Mouse (Mus musculus) T-cell, adult 66 days (primary cell): Measurements from ENCODE around the gene Ccne1. TPM values are rescaled to one million over a fixed set of nuclear protein-coding genes. Genes with fewer than 3 reads are reported as not detected.

ENCODE experiments used
- total RNA-seq, 2 experiments: library from RNA; stranded (reverse); gene quantifications; 3 replicates in 1 of 2; 4 replicates in 1 of 2; pipeline ENCODE4 v1.2.4; 2023

Gene Ccne1
- 1 to 10 TPM; 3.3 to 4.8 TPM for total RNA-seq

DNA sequence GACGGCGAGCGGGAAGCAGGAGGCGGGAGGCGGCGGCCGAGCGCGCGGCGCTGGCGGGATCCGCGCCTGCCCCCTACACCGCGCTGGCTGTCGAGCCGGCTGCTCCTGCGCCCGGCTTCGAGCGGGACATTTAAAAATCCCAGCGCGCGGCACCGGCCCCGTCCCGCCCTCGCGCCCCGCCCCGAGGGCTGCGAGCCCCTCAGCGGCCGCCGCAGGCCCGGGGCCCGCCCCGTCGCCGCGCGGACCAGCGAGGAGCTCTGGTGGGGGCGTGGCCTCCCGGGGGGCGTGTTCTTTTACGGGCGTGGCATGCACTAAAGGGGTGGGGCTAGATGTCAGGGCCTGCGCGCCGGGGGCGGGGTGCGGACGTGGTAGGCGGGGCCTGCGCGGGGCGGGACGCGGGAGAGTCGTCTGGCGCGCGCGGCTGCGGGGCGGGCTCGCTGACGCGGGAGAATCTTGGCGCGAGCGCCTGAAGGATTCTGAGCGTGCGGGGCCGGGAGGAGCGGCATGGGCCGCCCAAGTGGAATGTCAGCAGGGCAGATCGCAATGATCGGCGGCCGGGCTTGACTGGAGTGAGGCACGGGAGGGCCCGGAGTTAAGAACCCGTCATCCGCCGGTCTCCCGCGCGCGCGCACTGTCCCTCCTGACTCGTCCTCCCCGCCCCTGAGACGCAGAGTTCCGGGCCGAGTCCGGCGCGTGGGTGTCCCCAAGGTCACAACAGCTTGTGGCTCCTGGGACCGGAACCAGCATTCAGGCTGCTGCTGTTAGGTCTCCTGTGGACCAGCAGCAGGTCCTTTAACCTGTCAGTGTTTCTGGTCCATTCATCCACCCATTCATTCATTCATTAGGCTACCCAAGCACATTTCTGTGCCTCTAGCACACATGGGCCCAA lies at the start of gene Ccne1:
Ccne1 (minus strand) TSS at position 164 of the 889 bp plus-strand sequence.

Other genes starting within 250 kb of the Ccne1 start
- 10 to 100 TPM; 44.4 to 49.3 TPM for gene Uri1, start 84.0 kb downstream of the Ccne1 start, total RNA-seq
- 10 to 100 TPM; 26.6 to 35.6 TPM for gene 1600014C10Rik, start 75.7 kb upstream of the Ccne1 start, total RNA-seq
- gene Plekhf1, start 120.5 kb upstream of the Ccne1 start, total RNA-seq = under 1 TPM; 0.68 to 0.79 TPM
- 10 to 100 TPM; 49.4 to 60.5 TPM for gene Pop4, start 163.9 kb upstream of the Ccne1 start, total RNA-seq